Mouse (Mus musculus): ENCODE results near the gene Papola.

- TF ChIP-seq CTCF (IDR thresholded peaks at IDR 0.05; ENCODE audit: borderline replicate concordance, control insufficient read depth, extremely low read depth, insufficient read depth, low read length, poor library complexity) (no peak), POLR2A (IDR thresholded peaks at IDR 0.05; ENCODE audit: control insufficient read depth, extremely low read depth, insufficient read depth, low read length, poor library complexity) (no peak)
Observed at GRCm38 (mm10) chr12:105850675-105851074, 66.2 kb downstream of the Papola start.
